ENCODE assay signal across 8 mouse cellular contexts in the genomic region with DNA sequence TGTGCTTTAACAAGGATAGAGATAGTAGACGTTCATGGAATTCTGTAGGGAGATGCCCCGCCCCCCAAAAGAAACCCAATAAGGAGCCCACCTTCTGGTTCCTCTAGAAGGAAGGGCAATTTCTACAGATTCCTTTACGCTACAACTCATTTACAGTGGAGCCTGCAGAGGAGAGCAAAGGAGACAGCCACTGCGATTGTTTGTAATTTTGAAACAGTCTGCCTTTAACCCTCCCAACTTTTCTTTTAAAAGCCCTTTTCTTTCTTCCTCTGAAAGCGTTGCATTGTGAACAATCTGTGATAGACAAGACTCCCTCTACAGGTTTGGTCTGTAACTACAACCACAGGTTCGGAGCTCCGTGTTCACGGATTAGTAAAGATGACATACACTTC. TPM values are rescaled to one million over a fixed set of nuclear protein-coding genes. Genes with fewer than 3 reads are reported as not detected.
DNase-seq lines count a peak whose midpoint lies in the region; ATAC-seq and TF ChIP-seq lines count a peak whose summit lies in the region.

No protein-coding gene starts in this region.

- no peaks in the 10 kb centered on the region; the same call in 1 of the 2 replicates for H3K27me3 ChIP-seq in thymus, adult 2 months (ENCODE audit: control insufficient read depth, insufficient read depth, low read length)
- peaks cover 38% of the 10 kb centered on the region for H3K27me3 ChIP-seq in liver, embryonic 15.5 days

- H3K27ac ChIP-seq in thymus, adult 2 months (ENCODE audit: control insufficient read depth, insufficient read depth, low read length), result no peak overlapping the region
- no peak overlapping the region for H3K27ac ChIP-seq in liver, embryonic 15.5 days (replicated peaks)

- H3K4me1 ChIP-seq in thymus, adult 2 months (replicated peaks; ENCODE audit: control insufficient read depth, insufficient read depth, low read length), result peaks cover 21% of the 10 kb centered on the region
- peaks cover 59% of the 10 kb centered on the region for H3K4me1 ChIP-seq in liver, embryonic 15.5 days (replicated peaks)

- H3K4me2 ChIP-seq in liver, embryonic 15.5 days, result peak overlapping the region; percentile 92

- TF ChIP-seq POLR2A in thymus, adult 2 months (IDR thresholded peaks at IDR 0.05; ENCODE audit: control insufficient read depth, extremely low read depth, insufficient read depth, low read length, poor library complexity), result no peak

- no peaks in the 10 kb centered on the region for H3K9me3 ChIP-seq in liver, embryonic 15.5 days (replicated peaks)

- no peaks in the 10 kb centered on the region for H3K36me3 ChIP-seq in thymus, adult 2 months (ENCODE audit: control insufficient read depth, insufficient read depth, low read length)
- H3K36me3 ChIP-seq in liver, embryonic 15.5 days (replicated peaks), result no peaks in the 10 kb centered on the region

- TF ChIP-seq CTCF in thymus, adult 2 months (IDR thresholded peaks at IDR 0.05; ENCODE audit: borderline replicate concordance, control insufficient read depth, extremely low read depth, insufficient read depth, low read length, poor library complexity), result no peak

- ATAC-seq in liver, embryonic 15.5 days (ENCODE audit: insufficient read depth), result no peak

- 3% methylated on average over 8 of the region's 8 CpGs for WGBS in thymus, adult 2 months
- 2% methylated on average over 8 of the region's 8 CpGs for WGBS in liver, embryonic 15.5 days (ENCODE audit: insufficient replicate concordance)

- DNase-seq in thymus, adult 2 months, result peak; percentile 57
- DNase-seq in thymus, adult 18-20 months, result no peak
- peak; percentile 74 to 85 for DNase-seq in cerebellum, postnatal 10 days
- DNase-seq in heart, adult 9 months (ENCODE audit: low spot score in 2 of 2), result peak; percentile 39 to 67
- peak; percentile 80 for DNase-seq in kidney, adult 9 months
- DNase-seq in neural tube, embryonic 10.5 days (ENCODE audit: extremely low spot score, low spot score), result peak; percentile 56
- DNase-seq in gastrocnemius, postnatal 4 days (ENCODE audit: low spot score in 2 of 2), result no peak

- no peak overlapping the region for H3K9ac ChIP-seq in liver, embryonic 15.5 days

- H3K4me3 ChIP-seq in thymus, adult 2 months (ENCODE audit: control insufficient read depth, insufficient read depth, low read length), result no peak overlapping the region
- peak overlapping the region; percentile 69 for H3K4me3 ChIP-seq in liver, embryonic 15.5 days (replicated peaks)

RNA-seq across cellular contexts. Expression of gene 4930404H24Rik, which starts 46.6 kb away (rescaled TPM):
- not detected in 2 replicates for polyA plus RNA-seq in thymus, adult 2 months (2012; rRNA removed)
- not detected in 2 replicates for polyA plus RNA-seq in liver, embryonic 15.5 days (2015; fragmentation: Nextera tagmentation; extraction: Ambion mirVana)
- total RNA-seq in gastrocnemius, postnatal 4 days (2021), result not detected

Comparison
In these comparisons a context has a peak if more than half of its experiments do, and no peak if none do; other contexts are left out.
1. DNase-seq: peak in thymus, adult 2 months (single experiment), cerebellum, postnatal 10 days (2 of 2), heart, adult 9 months (2 of 2), kidney, adult 9 months (single experiment) and neural tube, embryonic 10.5 days (single experiment); none in thymus, adult 18-20 months (0 of 2) and gastrocnemius, postnatal 4 days (0 of 2).